Mouse (Mus musculus): ENCODE results near the gene Ghdc. TPM values are rescaled to one million over a fixed set of nuclear protein-coding genes. Genes with fewer than 3 reads are reported as not detected.

Gene Ghdc
- polyA plus RNA-seq, 1 experiment from 2014 or later = 1.9 TPM

DNA sequence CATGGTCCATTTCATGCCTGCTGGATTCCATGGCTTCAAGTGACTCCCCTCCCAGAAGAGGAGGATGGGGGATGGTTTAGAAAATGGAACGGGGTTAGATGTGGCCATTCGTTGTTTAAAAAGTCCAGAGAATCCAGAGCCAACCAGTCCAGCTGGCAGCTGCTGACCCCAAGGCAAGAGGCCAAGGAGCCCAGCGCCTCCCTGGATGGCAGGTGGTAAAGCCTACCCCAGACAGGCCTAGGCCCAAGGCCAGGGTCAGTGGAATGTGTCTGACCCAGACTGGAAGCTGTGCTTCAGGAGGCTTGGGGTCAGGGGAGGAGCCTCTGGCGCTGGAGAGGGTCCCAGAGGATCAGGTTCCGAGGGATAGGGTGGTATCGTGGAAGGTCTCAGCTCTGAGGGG is 29.4 kb downstream of the Ghdc start:
- Histone ChIP-seq H3K9me3 (replicated peaks) (no peaks in the 10 kb centered on the region), H3K4me1 (peaks cover 18% of the 10 kb centered on the region), H3K9ac (no peak overlapping the region), H3K27ac (no peak overlapping the region), H3K27me3 (no peaks in the 10 kb centered on the region), H3K4me3 (no peak overlapping the region), H3K36me3 (ENCODE audit: poor library complexity, severe bottlenecking) (no peaks in the 10 kb centered on the region), H3K4me2 (no peak overlapping the region)
- WGBS = 81% methylated on average over 6 of the region's 6 CpGs
- ATAC-seq = no peak

DNA sequence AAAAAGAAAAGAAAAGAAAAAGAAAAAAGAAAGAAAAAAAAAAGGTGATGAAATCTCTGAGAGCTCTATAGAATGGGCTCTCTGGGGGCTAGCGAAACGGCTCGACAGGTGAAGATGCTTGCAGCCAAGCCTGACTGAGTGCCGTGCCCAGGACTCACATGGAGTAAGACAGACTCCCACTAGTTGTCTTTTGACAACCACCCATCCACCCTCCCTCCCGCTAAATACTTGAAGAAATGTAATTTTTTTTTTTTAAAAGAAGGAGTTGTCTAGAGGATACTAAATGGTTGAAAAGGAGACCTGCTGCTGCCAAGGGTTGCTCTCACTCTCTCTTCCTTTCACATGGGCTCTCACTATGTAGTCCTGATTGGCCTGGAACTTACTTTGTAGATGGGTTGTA is 32.0 kb downstream of the Ghdc start:
- Histone ChIP-seq H3K27ac (no peak overlapping the region), H3K4me2 (peak overlapping the region; percentile 64), H3K9ac (peak overlapping the region; percentile 68), H3K4me3 (peak overlapping the region; percentile 78), H3K27me3 (no peaks in the 10 kb centered on the region), H3K36me3 (ENCODE audit: poor library complexity, severe bottlenecking) (peaks cover 5% of the 10 kb centered on the region; the same call in 1 of the 2 replicates), H3K4me1 (peaks cover 28% of the 10 kb centered on the region), H3K9me3 (replicated peaks) (no peaks in the 10 kb centered on the region)
- ATAC-seq = no peak
- 12% methylated on average over 5 of the region's 5 CpGs for WGBS

DNA sequence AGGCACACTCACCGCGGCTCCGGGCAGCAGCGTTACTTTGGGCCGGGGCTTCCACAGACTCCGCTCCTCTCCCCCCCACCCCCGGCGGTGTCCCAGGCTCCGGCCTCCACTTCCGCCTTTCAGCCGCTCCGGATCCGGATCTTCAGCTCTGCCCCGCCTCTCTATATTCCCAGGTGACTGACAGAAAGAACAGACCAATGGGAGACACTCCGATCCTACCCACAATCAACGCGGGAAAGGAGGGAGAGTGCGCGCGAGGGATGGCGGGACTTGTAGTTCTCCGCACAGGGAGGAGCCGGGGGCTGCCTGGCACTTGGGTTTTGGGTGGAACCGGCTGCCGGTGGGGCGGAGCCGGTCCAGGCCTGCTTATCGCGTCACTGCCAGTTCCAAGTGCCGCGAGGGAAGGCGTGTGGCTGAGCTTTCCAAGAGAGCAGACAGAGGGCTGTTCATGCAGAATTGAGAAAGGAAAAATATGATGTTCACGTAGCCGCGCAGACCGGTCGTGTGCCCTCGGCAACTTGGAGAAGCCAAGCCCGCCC is 32.6 kb downstream of the Ghdc start, which contains the start of gene Rab5c:
Gene Rab5c (minus strand): TSS at position 150 of the 539 bp plus-strand sequence.
- WGBS = under 1% methylated on average over 39 of the region's 39 CpGs
- Histone ChIP-seq H3K36me3 (ENCODE audit: poor library complexity, severe bottlenecking) (peaks cover 11% of the 10 kb centered on the region; the same call in 1 of the 2 replicates), H3K27ac (peak within 1 kb of the TSS; percentile 57; the same call in 1 of the 2 replicates), H3K27me3 (no peaks in the 10 kb centered on the region), H3K4me2 (peak within 1 kb of the TSS; percentile 90), H3K9ac (peak within 1 kb of the TSS; percentile 85), H3K4me1 (peaks cover 28% of the 10 kb centered on the region), H3K9me3 (replicated peaks) (no peaks in the 10 kb centered on the region), H3K4me3 (peak within 1 kb of the TSS; percentile 78)
- ATAC-seq = peak; percentile 99

DNA sequence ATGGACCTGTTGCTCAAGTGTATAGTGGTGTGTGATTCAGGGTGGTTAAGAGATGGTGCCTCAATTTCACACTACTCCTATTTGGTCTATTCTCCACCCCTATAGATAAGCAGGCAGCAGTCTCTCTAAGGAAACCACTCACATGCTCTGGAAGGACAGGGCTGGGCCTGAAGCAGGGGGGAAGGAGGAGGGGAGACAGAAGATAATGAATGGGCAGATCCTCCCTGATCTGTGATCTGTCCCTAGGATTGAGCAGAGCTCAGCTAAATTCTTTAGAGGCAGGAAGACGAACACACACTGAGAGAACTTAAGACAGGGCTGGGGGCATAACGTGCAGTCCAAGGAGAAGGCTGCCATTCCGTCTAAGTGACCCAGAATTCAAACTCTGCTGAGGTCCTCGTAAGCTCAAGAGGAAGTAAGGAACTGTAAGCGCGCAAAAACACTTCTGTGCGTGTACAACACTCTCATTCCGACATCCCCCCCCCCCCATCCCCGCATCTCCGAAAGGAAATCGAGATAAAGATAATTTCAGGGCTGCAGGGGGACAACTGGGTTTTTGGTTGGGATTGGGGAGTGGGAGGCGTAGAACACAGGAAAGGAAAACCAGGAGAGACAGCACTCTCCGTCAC is 33.5 kb downstream of the Ghdc start:
- Histone ChIP-seq H3K36me3 (ENCODE audit: poor library complexity, severe bottlenecking) (peaks cover 19% of the 10 kb centered on the region; the same call in 1 of the 2 replicates), H3K27ac (no peak overlapping the region), H3K4me2 (peak overlapping the region; percentile 90), H3K9me3 (replicated peaks) (no peaks in the 10 kb centered on the region), H3K27me3 (no peaks in the 10 kb centered on the region), H3K4me3 (peak overlapping the region; percentile 78), H3K9ac (peak overlapping the region; percentile 85), H3K4me1 (peaks cover 28% of the 10 kb centered on the region)
- 1% methylated on average over 13 of the region's 13 CpGs for WGBS
- no peak for ATAC-seq

GRCm38 (mm10) chr11:100736746-100737080 is 34.0 kb downstream of the Ghdc start:
- 88% methylated on average over 4 of the region's 4 CpGs for WGBS
- peaks cover 20% of the 10 kb centered on the region; the same call in 1 of the 2 replicates for H3K36me3 ChIP-seq (ENCODE audit: poor library complexity, severe bottlenecking)
- no peak for ATAC-seq
- no peaks in the 10 kb centered on the region for H3K9me3 ChIP-seq (replicated peaks)
- peak overlapping the region; percentile 78 for H3K4me3 ChIP-seq
- peak overlapping the region; percentile 90 for H3K4me2 ChIP-seq
- H3K27me3 ChIP-seq = no peaks in the 10 kb centered on the region
- H3K4me1 ChIP-seq = peaks cover 28% of the 10 kb centered on the region
- peak overlapping the region; percentile 85 for H3K9ac ChIP-seq
- no peak overlapping the region for H3K27ac ChIP-seq

GRCm38 (mm10) chr11:100735954-100736745 is 34.6 kb downstream of the Ghdc start:
- H3K9ac ChIP-seq = peak overlapping the region; percentile 85; the same call in 1 of the 2 replicates

GRCm38 (mm10) chr11:100735134-100735865 is 35.5 kb downstream of the Ghdc start:
- WGBS = 93% methylated on average over 9 of the region's 9 CpGs
- Histone ChIP-seq H3K4me2 (no peak overlapping the region), H3K4me1 (peaks cover 28% of the 10 kb centered on the region), H3K27me3 (no peaks in the 10 kb centered on the region), H3K4me3 (no peak overlapping the region), H3K9me3 (replicated peaks) (no peaks in the 10 kb centered on the region), H3K9ac (no peak overlapping the region), H3K27ac (no peak overlapping the region), H3K36me3 (ENCODE audit: poor library complexity, severe bottlenecking) (peaks cover 20% of the 10 kb centered on the region; the same call in 1 of the 2 replicates)
- ATAC-seq = no peak

More at GRCm38 (mm10) chr11:100735954-100736745, 34.6 kb downstream of the Ghdc start:
- Histone ChIP-seq H3K27me3 (no peaks in the 10 kb centered on the region), H3K9me3 (replicated peaks) (no peaks in the 10 kb centered on the region), H3K4me3 (no peak overlapping the region), H3K36me3 (ENCODE audit: poor library complexity, severe bottlenecking) (peaks cover 20% of the 10 kb centered on the region; the same call in 1 of the 2 replicates), H3K4me2 (peak overlapping the region; percentile 90; the same call in 1 of the 2 replicates), H3K27ac (no peak overlapping the region), H3K4me1 (peaks cover 28% of the 10 kb centered on the region)
- no peak for ATAC-seq
- WGBS = 81% methylated on average over 14 of the region's 14 CpGs

GRCm38 (mm10) chr11:100730477-100731205 is 40.1 kb downstream of the Ghdc start:
- Histone ChIP-seq H3K9me3 (replicated peaks) (no peaks in the 10 kb centered on the region), H3K27ac (no peak overlapping the region), H3K36me3 (ENCODE audit: poor library complexity, severe bottlenecking) (peaks cover 23% of the 10 kb centered on the region; the same call in 1 of the 2 replicates), H3K9ac (no peak overlapping the region), H3K4me1 (peaks cover 3% of the 10 kb centered on the region; the same call in 1 of the 2 replicates), H3K4me3 (no peak overlapping the region), H3K27me3 (no peaks in the 10 kb centered on the region), H3K4me2 (no peak overlapping the region)
- ATAC-seq = no peak
- WGBS = 89% methylated on average over 6 of the region's 6 CpGs

DNA sequence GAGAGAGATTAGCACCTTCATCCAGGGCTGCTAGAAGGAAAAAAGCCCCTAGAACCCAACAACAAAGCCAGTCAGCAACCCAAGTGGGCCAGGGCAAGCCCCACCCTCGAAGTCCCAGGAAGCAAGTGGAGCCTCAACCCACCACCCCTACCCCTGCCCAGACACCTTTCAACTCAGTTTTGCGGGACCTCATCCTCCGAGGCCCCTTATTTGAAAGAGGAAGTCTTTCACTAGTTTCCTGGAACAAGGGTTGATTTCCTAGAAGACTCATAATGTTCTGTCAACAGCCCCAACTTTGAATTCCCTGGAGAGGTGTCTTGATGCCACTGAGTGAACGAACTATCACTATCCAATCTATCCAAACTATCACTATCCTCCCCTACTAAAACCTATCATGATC is 40.8 kb downstream of the Ghdc start:
- Histone ChIP-seq H3K27ac (no peak overlapping the region), H3K9me3 (replicated peaks) (no peaks in the 10 kb centered on the region), H3K9ac (no peak overlapping the region), H3K4me3 (no peak overlapping the region), H3K36me3 (ENCODE audit: poor library complexity, severe bottlenecking) (peaks cover 23% of the 10 kb centered on the region; the same call in 1 of the 2 replicates), H3K4me2 (no peak overlapping the region), H3K27me3 (no peaks in the 10 kb centered on the region), H3K4me1 (no peaks in the 10 kb centered on the region)
- no peak for ATAC-seq
- WGBS = 89% methylated on average over 4 of the region's 4 CpGs

DNA sequence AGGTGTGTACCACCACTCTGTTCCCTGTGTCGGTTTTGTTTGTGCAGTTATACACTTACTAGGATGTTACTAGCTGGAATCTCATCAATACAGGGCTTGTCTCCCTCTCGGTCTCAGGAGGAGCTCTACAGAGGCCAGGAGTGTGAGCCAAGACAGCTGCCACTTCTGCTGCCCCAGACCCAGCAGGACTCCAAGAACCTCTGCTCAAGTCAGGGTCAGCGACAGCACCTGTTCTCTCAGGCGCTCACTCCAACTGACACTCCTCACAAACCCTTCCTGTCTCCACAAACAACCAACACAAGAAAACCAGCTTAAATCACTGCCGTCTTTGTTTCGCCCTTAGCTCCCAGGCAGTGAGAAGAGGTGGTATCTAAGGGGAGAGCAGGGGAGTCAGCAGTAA is 42.2 kb downstream of the Ghdc start:
- H3K4me1 ChIP-seq = no peaks in the 10 kb centered on the region
- no peaks in the 10 kb centered on the region for H3K27me3 ChIP-seq
- no peak overlapping the region for H3K9ac ChIP-seq
- no peak overlapping the region for H3K27ac ChIP-seq
- H3K9me3 ChIP-seq (replicated peaks) = no peaks in the 10 kb centered on the region
- no peak for ATAC-seq
- WGBS = 86% methylated on average over 6 of the region's 6 CpGs
- no peak overlapping the region for H3K4me3 ChIP-seq
- H3K4me2 ChIP-seq = no peak overlapping the region
- peaks cover 20% of the 10 kb centered on the region; the same call in 1 of the 2 replicates for H3K36me3 ChIP-seq (ENCODE audit: poor library complexity, severe bottlenecking)

DNA sequence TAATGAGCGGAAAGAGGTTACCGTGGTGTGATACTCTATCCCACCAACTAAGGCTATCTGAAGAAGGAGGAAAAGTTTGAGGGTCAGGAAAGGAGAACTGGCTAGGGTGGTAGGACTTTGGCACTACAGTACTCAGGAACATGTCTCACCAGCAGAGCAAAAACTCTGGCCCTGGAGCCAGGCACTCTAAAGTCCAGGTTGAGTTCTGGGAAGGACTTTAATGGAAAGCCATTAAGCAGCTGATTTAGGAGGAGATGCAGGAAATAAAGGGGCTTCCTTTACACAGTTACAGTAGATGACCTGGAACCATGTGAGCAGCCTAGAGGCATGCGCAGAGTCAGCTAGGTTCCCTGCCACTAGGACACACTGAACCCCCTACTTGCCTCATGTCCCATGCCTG is 43.6 kb downstream of the Ghdc start:
- Histone ChIP-seq H3K9me3 (replicated peaks) (no peaks in the 10 kb centered on the region), H3K36me3 (ENCODE audit: poor library complexity, severe bottlenecking) (peaks cover 7% of the 10 kb centered on the region; the same call in 1 of the 2 replicates), H3K4me1 (peaks cover 5% of the 10 kb centered on the region; the same call in 1 of the 2 replicates), H3K4me3 (no peak overlapping the region), H3K4me2 (no peak overlapping the region), H3K27me3 (no peaks in the 10 kb centered on the region), H3K27ac (no peak overlapping the region), H3K9ac (no peak overlapping the region)
- WGBS = 94% methylated on average over 3 of the region's 3 CpGs
- ATAC-seq = no peak
